Mouse (Mus musculus): ENCODE results near the gene Mboat7. TPM values are rescaled to one million over a fixed set of nuclear protein-coding genes. Genes with fewer than 3 reads are reported as not detected.

Gene Mboat7
- polyA plus RNA-seq (2012; fragmentation: generic; extraction: Trizol), result 10 to 100 TPM; 31.5 to 50.0 TPM

DNA sequence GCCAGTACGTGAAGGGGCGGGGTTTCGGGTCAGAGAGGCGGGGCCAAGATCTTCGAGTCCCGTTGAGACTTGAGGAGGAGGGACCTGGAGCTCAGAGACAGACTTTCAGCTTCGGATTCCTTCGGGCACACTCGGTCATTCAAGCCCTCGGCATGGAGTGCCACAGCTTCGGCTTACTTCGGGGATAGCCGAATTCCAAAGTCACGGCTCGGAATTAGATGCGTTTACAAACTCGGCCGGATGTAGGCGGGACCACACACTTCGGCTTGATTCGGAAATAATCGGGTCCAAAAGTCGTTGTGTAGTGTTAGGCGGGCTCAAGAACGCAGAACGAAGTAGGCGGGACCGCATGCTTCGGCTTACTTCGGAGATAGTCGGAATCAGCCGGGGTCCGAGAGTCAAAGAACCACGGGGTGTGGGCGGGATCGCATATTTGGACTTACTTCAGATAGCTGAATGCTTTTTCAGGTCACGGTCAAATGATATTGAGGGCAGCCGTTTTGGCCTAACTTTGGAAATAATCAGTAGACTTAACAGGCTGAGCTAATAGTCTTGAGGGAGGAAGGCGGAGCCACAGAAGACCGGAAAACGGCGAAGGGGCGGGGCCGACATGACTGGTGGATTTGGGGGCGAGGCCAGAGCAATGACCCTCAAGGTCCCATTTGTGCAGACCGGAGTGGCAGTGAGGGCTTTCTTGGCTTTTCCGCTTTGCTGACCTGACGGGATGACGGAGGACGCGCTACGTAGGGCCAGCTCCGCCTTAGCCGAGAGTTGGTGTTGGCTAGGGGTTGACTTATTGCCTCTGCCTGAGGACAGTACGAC lies at the start of gene Mboat7:
Mboat7 (minus strand) TSS at position 537 of the 822 bp plus-strand sequence.

DNA sequence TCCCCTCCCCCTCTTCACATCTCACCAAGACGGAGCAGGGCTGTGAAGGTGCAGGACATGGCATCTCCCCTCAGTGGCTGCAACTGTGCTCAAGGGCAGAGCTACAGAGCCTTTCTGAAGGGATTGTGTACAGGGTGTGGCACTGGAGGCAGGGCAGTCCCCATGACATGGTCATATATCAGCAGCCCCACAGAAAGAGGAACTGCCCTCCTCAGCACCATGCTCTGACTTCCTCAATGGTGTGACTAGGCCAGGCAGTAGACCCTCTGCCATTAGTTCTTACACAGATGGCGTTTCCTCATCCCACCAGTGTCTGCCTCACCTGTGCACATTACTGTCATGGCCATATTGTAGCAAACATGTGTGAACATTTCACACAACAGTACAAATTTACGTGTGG lies 26.9 kb upstream of the Mboat7 start, which contains the start of gene Pirb:
Pirb (minus strand) TSS at position 124 of the 400 bp plus-strand sequence.

DNA sequence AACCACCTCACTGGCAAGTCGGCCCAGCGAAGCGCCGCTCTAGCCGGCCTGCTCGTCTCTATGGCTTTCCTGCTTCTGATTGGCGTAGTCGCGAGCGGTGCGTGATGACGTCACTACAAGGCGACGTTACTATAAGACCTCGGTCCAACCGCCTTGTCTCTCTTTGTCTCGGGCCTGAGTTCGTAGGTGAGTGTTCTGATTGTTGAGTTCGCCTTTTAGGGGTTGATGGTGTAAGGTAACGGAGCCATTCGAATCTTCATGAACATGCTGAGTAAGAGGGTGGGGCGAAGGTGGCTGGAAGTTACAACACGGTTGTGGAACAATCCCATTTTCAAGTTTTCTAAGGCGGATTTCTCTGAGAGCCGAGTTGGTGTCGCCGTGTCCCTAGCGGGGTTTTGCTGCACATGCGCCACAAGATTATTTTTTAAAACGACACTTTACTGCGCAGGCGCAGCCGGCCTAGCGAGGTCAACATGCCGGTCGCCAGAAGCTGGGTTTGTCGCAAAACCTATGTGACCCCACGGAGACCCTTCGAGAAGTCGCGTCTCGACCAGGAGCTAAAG lies 10.6 kb upstream of the Mboat7 start, which contains the start of gene Rps9:
Rps9 (plus strand) TSS at position 115 of the 563 bp plus-strand sequence.

DNA sequence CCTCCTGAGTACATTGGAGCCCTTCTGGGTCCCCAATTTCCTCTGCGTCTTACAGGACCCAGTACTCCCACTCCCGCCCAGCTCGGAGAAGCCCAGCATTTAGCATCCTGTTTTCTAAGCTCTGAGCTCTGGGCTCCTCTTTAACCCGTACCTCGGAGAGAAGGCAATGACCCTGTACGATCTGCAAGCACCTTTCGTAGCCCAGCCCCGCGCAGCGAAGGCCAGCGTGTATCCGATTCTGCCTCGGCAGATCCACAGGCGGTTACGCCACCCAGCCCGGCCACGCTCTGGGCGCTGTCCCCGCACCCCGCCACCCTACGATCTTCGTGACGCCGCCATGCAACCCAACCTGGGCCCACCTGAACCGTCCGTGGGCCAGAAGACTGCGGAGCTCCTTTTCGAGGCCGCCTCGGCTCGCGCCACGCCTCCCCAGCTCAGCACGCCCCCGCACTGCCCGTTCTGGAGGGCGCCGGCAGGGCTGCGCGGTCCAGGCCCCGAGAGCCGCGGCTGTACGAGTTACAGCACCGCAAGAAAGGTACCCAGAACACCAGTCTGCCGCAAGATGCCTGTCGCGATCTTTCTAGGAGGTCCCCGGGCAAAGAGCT lies 839 bp downstream of the Mboat7 start, which contains the start of gene Tsen34:
Tsen34 (plus strand) TSS at position 482 of the 605 bp plus-strand sequence.

DNA sequence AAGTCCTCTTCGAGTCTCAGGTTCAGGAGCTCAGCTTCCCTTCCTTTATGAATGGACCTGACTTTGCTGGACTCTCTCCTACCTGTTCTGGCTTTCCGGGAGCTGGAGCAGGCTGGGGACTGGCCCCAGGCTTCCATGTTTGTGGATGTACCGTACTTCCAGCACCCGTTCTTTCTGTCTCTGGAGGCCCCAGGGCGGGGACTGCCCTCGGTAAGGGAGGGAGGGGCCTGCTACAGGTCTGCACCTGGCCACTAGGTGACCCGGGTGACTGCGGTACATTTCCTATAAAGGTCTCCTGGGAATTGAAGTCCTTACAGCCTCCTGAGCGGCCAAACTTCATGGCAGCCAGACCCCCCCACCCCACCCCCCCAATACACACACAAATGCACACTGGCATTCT lies 16.0 kb downstream of the Mboat7 start, which contains the start of gene Tmc4:
Tmc4 (minus strand) TSS at position 212 of the 400 bp plus-strand sequence.

DNA sequence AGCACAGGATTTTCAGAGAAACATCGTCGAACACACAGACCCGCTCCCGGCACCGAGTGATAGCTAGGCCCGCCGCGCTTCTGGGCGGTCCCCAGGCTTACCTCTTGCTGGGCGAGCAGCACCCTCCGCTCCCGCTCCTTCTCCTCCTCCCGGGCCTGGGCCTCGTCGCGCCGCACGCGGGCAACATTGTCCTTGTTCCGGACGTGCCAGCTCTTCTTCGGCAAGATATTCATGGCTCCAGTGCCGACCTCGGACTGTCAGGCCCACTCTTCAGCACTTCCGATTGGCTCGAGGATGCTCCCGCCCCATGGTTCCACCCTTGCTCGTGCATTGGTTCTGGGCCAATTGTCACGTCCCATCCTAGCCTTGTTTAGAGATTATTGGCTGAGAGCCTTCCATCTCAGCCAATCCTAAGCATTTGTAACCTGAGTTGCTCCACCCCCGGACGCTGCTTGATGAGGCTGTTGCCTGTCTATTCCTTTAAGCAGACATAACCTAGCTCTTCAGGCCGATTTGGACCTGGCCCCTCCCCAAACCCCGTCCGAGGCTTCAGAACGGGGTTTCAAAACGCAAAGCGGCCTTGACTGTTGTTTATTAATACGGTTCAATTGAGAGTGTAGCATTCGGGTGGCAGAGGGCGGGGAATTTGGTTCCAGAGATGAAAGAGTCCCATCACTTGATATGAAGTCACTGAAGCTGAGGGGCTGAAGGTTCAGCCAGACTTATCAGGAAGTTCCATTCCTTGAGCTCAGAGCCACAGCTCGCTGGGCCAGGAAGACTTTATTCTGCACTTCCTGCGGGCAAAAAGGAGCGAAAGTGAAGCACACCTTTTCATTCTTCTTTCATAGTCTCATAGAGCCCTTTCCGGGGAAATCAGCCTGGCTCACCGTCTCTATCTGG lies 27.9 kb downstream of the Mboat7 start, which contains the start of gene Leng1:
Leng1 (minus strand) TSS at position 626 of the 900 bp plus-strand sequence.

DNA sequence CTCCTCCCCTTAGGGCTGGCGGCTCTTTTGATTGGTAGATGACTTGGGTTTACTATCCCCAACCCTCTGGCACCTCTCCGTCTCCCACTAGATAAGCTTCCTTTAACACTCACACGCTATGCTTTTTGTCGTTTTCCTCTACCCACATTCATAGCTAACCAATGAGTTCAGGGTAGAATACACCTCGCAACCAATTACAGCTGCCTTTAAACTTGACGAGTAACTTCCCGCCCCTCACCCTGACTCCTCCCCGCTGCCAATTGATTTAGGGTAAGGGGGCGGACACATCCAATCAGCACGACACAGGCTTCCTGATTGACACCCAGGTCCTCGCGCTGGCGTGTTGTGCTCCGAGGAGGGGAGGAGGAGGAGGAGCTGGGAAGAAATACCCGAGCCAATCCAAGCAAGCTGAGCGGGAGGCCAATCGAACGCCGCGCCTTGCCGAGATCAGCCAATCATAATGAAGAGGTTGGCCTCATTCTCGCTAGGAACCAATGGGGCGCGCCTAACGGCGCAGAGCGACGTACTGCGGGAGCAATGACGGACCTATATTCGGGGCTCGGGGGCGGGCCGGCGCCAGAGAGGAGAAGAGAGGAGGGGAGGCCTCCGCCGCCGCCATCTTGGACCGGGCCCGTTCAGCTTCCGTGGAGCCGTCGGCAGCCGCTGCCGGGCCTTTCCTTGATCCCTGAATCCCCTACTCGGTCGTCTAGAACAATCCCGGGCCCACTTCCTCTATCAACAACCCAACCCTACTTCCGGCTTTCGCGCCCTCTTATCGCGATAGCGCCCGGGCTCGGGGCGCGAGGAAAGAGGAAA lies 48.4 kb downstream of the Mboat7 start, which contains the start of gene Cnot3:
Cnot3 (plus strand) TSS at position 597 of the 816 bp plus-strand sequence.

DNA sequence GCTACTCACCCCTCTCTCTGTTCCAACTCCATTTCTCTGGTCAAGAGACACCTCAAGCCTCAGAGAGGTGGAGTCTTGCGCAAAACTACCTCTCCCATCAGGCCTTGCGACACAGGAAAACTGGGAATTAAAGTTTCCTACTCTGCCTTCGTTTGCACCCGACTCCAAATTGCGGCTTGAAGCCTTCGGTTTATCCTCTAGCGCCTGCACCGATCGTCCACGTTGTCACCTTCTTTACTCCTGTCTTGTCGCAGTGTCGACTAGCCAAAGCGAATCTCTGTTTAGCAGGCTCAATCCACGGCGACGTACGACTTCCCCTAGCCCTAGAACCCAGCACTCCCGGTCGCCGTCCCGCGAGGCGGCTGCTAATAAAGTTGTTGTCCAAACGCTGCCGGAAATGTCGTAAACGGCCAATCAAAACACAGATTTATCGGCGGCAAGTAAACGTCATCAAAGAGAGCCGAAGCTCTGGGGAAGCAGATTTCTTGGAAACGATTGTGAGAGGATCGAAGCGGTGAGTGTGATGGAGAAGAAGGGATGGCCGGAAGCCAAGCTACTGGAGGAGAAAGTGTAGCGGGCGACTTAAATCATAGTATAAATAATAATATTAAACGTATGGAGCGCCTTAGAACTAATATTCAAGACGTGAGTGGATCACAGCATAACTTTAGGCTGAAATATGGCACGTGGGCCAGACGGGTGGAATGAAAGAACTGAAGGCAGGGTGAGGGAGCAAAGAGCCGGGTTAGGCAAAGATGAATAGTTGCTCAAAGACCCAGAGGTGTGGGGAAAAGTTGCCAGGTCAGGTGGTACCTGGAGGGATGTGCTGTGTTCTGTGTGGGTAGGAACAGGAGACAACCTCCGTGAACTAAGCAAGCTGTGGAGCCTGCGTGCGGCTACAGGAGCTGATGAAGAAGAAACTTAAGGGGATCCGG lies 63.5 kb downstream of the Mboat7 start, which contains the start of the genes Tfpt and Prpf31:
Tfpt (minus strand) TSS at position 387 of the 935 bp plus-strand sequence.
Prpf31 (plus strand) TSS at position 443 of the 935 bp plus-strand sequence.

Other genes with a start within 250 kb of the Mboat7 start
- not detected for gene Tarm1, start 190.9 kb downstream of the Mboat7 start, polyA plus RNA-seq (2012; fragmentation: generic; extraction: Trizol)
- under 1 TPM; 0.02 to 0.05 TPM for gene Oscar, start 77.4 kb downstream of the Mboat7 start, polyA plus RNA-seq (2012; fragmentation: generic; extraction: Trizol)
- 100 to 1,000 TPM; 586 to 641 TPM for gene Ndufa3, start 76.2 kb downstream of the Mboat7 start, polyA plus RNA-seq (2012; fragmentation: generic; extraction: Trizol)
- 10 to 100 TPM; 24.9 to 28.3 TPM for gene Tfpt, start 63.6 kb downstream of the Mboat7 start, polyA plus RNA-seq (2012; fragmentation: generic; extraction: Trizol)
- gene Prpf31, start 63.5 kb downstream of the Mboat7 start, polyA plus RNA-seq (2012; fragmentation: generic; extraction: Trizol), result 10 to 100 TPM; 41.4 to 67.7 TPM
- gene Cnot3, start 48.3 kb downstream of the Mboat7 start, polyA plus RNA-seq (2012; fragmentation: generic; extraction: Trizol), result 10 to 100 TPM; 50.5 to 73.1 TPM
- gene Leng1, start 27.7 kb downstream of the Mboat7 start, polyA plus RNA-seq (2012; fragmentation: generic; extraction: Trizol), result 10 to 100 TPM in 1 of 2 experiments, 1 to 10 TPM in 1; 7.6 to 11.3 TPM
- gene Tmc4, start 16.0 kb downstream of the Mboat7 start, polyA plus RNA-seq (2012; fragmentation: generic; extraction: Trizol), result 1 to 10 TPM in 1 of 2 experiments, under 1 TPM in 1; 0.41 to 3.0 TPM
- gene Tsen34, start 660 bp downstream of the Mboat7 start, polyA plus RNA-seq (2012; fragmentation: generic; extraction: Trizol), result 100 to 1,000 TPM; 228 to 238 TPM
- 1,000 to 10,000 TPM; 3,467 to 3,490 TPM for gene Rps9, start 10.5 kb upstream of the Mboat7 start, polyA plus RNA-seq (2012; fragmentation: generic; extraction: Trizol)
- not detected for gene Pirb, start 26.9 kb upstream of the Mboat7 start, polyA plus RNA-seq (2012; fragmentation: generic; extraction: Trizol)
- not detected for gene Gm15448, start 132.2 kb upstream of the Mboat7 start, polyA plus RNA-seq (2012; fragmentation: generic; extraction: Trizol)
- not detected for gene Pira2, start 151.5 kb upstream of the Mboat7 start, polyA plus RNA-seq (2012; fragmentation: generic; extraction: Trizol)
- not detected for gene Gm14548, start 204.6 kb upstream of the Mboat7 start, polyA plus RNA-seq (2012; fragmentation: generic; extraction: Trizol)
- gene Lilra6, start 222.0 kb upstream of the Mboat7 start, polyA plus RNA-seq (2012; fragmentation: generic; extraction: Trizol), result not detected